Mouse (Mus musculus): ENCODE results near the gene En1. TPM values are rescaled to one million over a fixed set of nuclear protein-coding genes. Genes with fewer than 3 reads are reported as not detected.

Gene En1
- polyA plus RNA-seq, 1 experiment from 2014 or later = not detected

GRCm38 (mm10) chr1:120643848-120644711 lies 41.9 kb downstream of the En1 start:
- no peak for TF ChIP-seq EP300 (IDR thresholded peaks at IDR 0.05)
- TF ChIP-seq CTCF (IDR thresholded peaks at IDR 0.05) = no peak
- Histone ChIP-seq H3K9ac (replicated peaks; ENCODE audit: low read depth) (no peak overlapping the region), H3K9me3 (ENCODE audit: low read length) (no peaks in the 10 kb centered on the region), H3K36me3 (ENCODE audit: insufficient read depth, low read length) (no peaks in the 10 kb centered on the region), H3K27ac (ENCODE audit: low read length) (no peak overlapping the region), H3K27me3 (replicated peaks; ENCODE audit: insufficient read depth, low read length) (no peaks in the 10 kb centered on the region), H3K4me3 (ENCODE audit: low read depth, low read length) (no peak overlapping the region), H3K4me2 (replicated peaks; ENCODE audit: low read depth, low read length) (no peak overlapping the region), H3K4me1 (ENCODE audit: insufficient read depth, low read depth, low read length) (no peaks in the 10 kb centered on the region)
- no peak for DNase-seq (ENCODE audit: low spot score)
- WGBS = 20% methylated on average over 13 of the region's 13 CpGs
- no peak for ATAC-seq

GRCm38 (mm10) chr1:120644755-120645154 lies 42.5 kb downstream of the En1 start:
- Histone ChIP-seq H3K36me3 (ENCODE audit: insufficient read depth, low read length) (no peaks in the 10 kb centered on the region), H3K4me1 (ENCODE audit: insufficient read depth, low read depth, low read length) (no peaks in the 10 kb centered on the region), H3K27me3 (replicated peaks; ENCODE audit: insufficient read depth, low read length) (no peaks in the 10 kb centered on the region), H3K4me3 (ENCODE audit: low read depth, low read length) (no peak overlapping the region), H3K9me3 (ENCODE audit: low read length) (no peaks in the 10 kb centered on the region), H3K27ac (ENCODE audit: low read length) (no peak overlapping the region), H3K9ac (replicated peaks; ENCODE audit: low read depth) (no peak overlapping the region), H3K4me2 (replicated peaks; ENCODE audit: low read depth, low read length) (no peak overlapping the region)
- no peak for DNase-seq (ENCODE audit: low spot score)
- TF ChIP-seq EP300 (IDR thresholded peaks at IDR 0.05) (no peak), CTCF (IDR thresholded peaks at IDR 0.05) (no peak)
- no peak for ATAC-seq
- WGBS = 81% methylated on average over 1 of the region's 1 CpGs

DNA sequence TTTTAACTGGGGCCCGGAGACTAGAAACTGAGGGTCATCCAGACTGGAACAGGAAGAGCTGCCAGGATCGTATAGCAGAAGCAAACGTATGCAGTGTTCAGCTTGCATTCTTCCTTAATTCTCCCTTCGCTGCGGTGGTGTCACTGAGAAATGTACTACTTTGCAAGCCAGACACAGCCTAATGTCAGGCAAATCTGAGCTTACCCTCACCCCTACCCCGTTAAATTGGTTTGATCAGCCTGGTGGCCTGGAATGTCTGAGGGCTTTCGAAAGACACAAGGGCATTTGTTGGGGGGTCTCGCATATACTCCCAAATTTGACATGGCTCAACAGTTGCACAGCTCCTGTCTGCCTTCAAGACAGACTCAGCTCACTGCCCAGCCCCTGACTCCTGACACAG lies 47.9 kb downstream of the En1 start:
- Histone ChIP-seq H3K9ac (replicated peaks; ENCODE audit: low read depth) (no peak overlapping the region), H3K4me3 (ENCODE audit: low read depth, low read length) (no peak overlapping the region), H3K36me3 (ENCODE audit: insufficient read depth, low read length) (no peaks in the 10 kb centered on the region), H3K4me2 (replicated peaks; ENCODE audit: low read depth, low read length) (no peak overlapping the region), H3K27ac (ENCODE audit: low read length) (no peak overlapping the region), H3K9me3 (ENCODE audit: low read length) (no peaks in the 10 kb centered on the region), H3K4me1 (ENCODE audit: insufficient read depth, low read depth, low read length) (no peaks in the 10 kb centered on the region), H3K27me3 (replicated peaks; ENCODE audit: insufficient read depth, low read length) (no peaks in the 10 kb centered on the region)
- DNase-seq (ENCODE audit: low spot score) (no peak), ATAC-seq (no peak)
- TF ChIP-seq CTCF (IDR thresholded peaks at IDR 0.05) (no peak), EP300 (IDR thresholded peaks at IDR 0.05) (no peak)
- WGBS = 58% methylated on average over 8 of the region's 8 CpGs

DNA sequence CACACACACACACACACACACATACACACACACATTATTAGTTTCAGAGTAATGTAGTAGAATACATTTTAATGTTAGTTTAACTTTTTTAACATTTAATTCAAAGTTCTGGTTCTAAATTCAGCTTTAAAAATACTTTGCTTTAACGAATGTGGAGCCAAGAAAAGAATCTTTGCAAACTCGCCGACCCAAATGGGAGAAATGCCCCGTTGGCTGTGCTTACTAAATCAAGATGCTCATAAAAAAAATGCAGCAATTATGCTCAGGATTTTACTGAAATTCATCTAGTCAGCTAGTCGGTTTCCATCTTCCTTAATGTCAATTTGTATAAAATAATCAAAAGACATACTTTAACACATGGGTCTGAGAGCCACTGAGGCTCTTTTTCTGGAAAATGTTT lies 49.8 kb downstream of the En1 start:
- ATAC-seq (no peak), DNase-seq (ENCODE audit: low spot score) (no peak)
- TF ChIP-seq EP300 (IDR thresholded peaks at IDR 0.05) (no peak), CTCF (IDR thresholded peaks at IDR 0.05) (no peak)
- Histone ChIP-seq H3K27me3 (replicated peaks; ENCODE audit: insufficient read depth, low read length) (no peaks in the 10 kb centered on the region), H3K4me1 (ENCODE audit: insufficient read depth, low read depth, low read length) (no peaks in the 10 kb centered on the region), H3K9ac (replicated peaks; ENCODE audit: low read depth) (no peak overlapping the region), H3K4me2 (replicated peaks; ENCODE audit: low read depth, low read length) (no peak overlapping the region), H3K27ac (ENCODE audit: low read length) (no peak overlapping the region), H3K36me3 (ENCODE audit: insufficient read depth, low read length) (no peaks in the 10 kb centered on the region), H3K9me3 (ENCODE audit: low read length) (no peaks in the 10 kb centered on the region), H3K4me3 (ENCODE audit: low read depth, low read length) (no peak overlapping the region)
- WGBS = 63% methylated on average over 5 of the region's 5 CpGs

DNA sequence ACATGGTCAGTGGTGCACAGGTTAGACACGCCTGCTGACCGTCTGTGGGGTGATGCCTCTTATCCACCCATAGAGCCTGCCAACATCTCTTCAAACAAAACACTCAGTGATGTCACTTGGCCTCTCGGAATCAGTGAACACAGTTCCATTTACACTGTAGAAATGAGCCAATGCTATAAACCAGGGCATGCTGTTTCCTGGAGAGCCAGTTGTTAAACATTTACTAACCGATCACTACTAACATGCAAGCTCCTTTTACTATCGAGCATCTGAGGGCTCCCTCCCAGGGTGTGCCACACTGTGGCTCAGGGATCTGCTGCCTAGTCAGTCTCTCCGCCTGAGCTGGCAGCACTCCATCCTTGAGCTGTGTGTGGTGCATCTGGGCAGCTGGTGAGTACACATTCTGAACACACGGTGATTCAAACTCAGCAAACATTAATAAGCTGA lies 52.8 kb downstream of the En1 start:
- DNase-seq (ENCODE audit: low spot score) = no peak
- no peak overlapping the region for H3K4me3 ChIP-seq (ENCODE audit: low read depth, low read length)
- no peaks in the 10 kb centered on the region for H3K4me1 ChIP-seq (ENCODE audit: insufficient read depth, low read depth, low read length)
- no peak overlapping the region for H3K4me2 ChIP-seq (replicated peaks; ENCODE audit: low read depth, low read length)
- H3K9me3 ChIP-seq (ENCODE audit: low read length) = no peaks in the 10 kb centered on the region
- H3K27me3 ChIP-seq (replicated peaks; ENCODE audit: insufficient read depth, low read length) = no peaks in the 10 kb centered on the region
- no peak overlapping the region for H3K27ac ChIP-seq (ENCODE audit: low read length)
- no peak for ATAC-seq
- TF ChIP-seq CTCF (IDR thresholded peaks at IDR 0.05) (no peak), EP300 (IDR thresholded peaks at IDR 0.05) (no peak)
- H3K9ac ChIP-seq (replicated peaks; ENCODE audit: low read depth) = no peak overlapping the region
- 47% methylated on average over 7 of the region's 7 CpGs for WGBS
- no peaks in the 10 kb centered on the region for H3K36me3 ChIP-seq (ENCODE audit: insufficient read depth, low read length)

Other genes with a start within 250 kb of the En1 start
- gene Marco, start 97.4 kb upstream of the En1 start, polyA plus RNA-seq (2015; fragmentation: Nextera tagmentation; extraction: Ambion mirVana) = 7.9 and 8.9 TPM in 2 replicates

All from lung, postnatal 0 days (tissue).